Mouse (Mus musculus): ENCODE measurements at regions not wholly inside any gene's neighbourhood (a gene's known extent, or its start where the extent isn't known, plus 50 kb on each side); places are given as distances from the start of the nearest gene placed in this dataset.

GRCm38 (mm10) chr3:140409239-140409638 is 802.9 kb downstream of the Pdha2 start:
- ATAC-seq: 0 out of 2 replicates have a peak, but pooled peaks have one; percentile 19
- H3K9me3 ChIP-seq (replicated peaks): no peaks in the 10 kb centered on the region
- H3K9ac ChIP-seq: no peak overlapping the region
- H3K27me3 ChIP-seq: no peaks in the 10 kb centered on the region
- no peaks in the 10 kb centered on the region for H3K36me3 ChIP-seq (ENCODE audit: poor library complexity, severe bottlenecking)
- no peaks in the 10 kb centered on the region for H3K4me1 ChIP-seq
- H3K27ac ChIP-seq: no peak overlapping the region
- no peak overlapping the region for H3K4me2 ChIP-seq
- H3K4me3 ChIP-seq: no peak overlapping the region
- WGBS: 31% methylated on average over 4 of the region's 4 CpGs
